Mouse (Mus musculus) thymus, postnatal 10 days (tissue): ENCODE data around the gene P2rx4.
A peak's percentile ranks its signal among the peaks of the same experiment; 100 is the strongest.

Experiments used
- DNase-seq, 2 experiments: peaks; one replicate each; pipeline ENCODE4 v3.0.0; 2021; ENCODE audit warnings: low spot score in 2 of 2

P2rx4 gene

GRCm38 (mm10) chr5:122707276-122708181, at the start of gene P2rx4:
TSS of gene P2rx4 (plus strand) at chr5:122707544.
- DNase-seq, result peak; percentile 80 to 84

GRCm38 (mm10) chr5:122662501-122662900, 44.8 kb upstream of the P2rx4 start:
- no peak for DNase-seq

GRCm38 (mm10) chr5:122665036-122665435, 42.3 kb upstream of the P2rx4 start:
- DNase-seq, result no peak

GRCm38 (mm10) chr5:122668981-122669897, 38.1 kb upstream of the P2rx4 start:
- no peak for DNase-seq

- peak; percentile 20 to 42 for DNase-seq
These were observed 35.7 kb upstream of the P2rx4 start for GRCm38 (mm10) chr5:122671641-122672040.

- DNase-seq, result no peak
These were observed 35.0 kb upstream of the P2rx4 start for GRCm38 (mm10) chr5:122672298-122672697.

GRCm38 (mm10) chr5:122676002-122676401, 31.3 kb upstream of the P2rx4 start:
- DNase-seq, result no peak

GRCm38 (mm10) chr5:122677983-122678382, 29.4 kb upstream of the P2rx4 start:
- no peak for DNase-seq

- no peak for DNase-seq
These were observed 27.5 kb upstream of the P2rx4 start for GRCm38 (mm10) chr5:122679881-122680280.

- DNase-seq, result no peak
These were observed 26.1 kb upstream of the P2rx4 start for GRCm38 (mm10) chr5:122681276-122681675.

GRCm38 (mm10) chr5:122683926-122684325, 23.4 kb upstream of the P2rx4 start:
- no peak for DNase-seq

- no peak for DNase-seq
These were observed 20.0 kb upstream of the P2rx4 start for GRCm38 (mm10) chr5:122687391-122687790.

GRCm38 (mm10) chr5:122689153-122689552, 18.2 kb upstream of the P2rx4 start:
- no peak for DNase-seq

GRCm38 (mm10) chr5:122690486-122690885, 16.9 kb upstream of the P2rx4 start:
- no peak for DNase-seq

- DNase-seq, result no peak
These were observed 13.7 kb upstream of the P2rx4 start for GRCm38 (mm10) chr5:122693431-122694207.

- DNase-seq, result no peak
These were observed 11.8 kb upstream of the P2rx4 start for GRCm38 (mm10) chr5:122695516-122695915.

GRCm38 (mm10) chr5:122698041-122698700, 9.2 kb upstream of the P2rx4 start:
- DNase-seq, result peak in 1 of 2 experiments; percentile 29

- no peak for DNase-seq
These were observed 8.7 kb upstream of the P2rx4 start for GRCm38 (mm10) chr5:122698701-122699060.

- no peak for DNase-seq
These were observed 7.1 kb upstream of the P2rx4 start for GRCm38 (mm10) chr5:122700109-122700836.

- DNase-seq, result no peak
These were observed 6.5 kb upstream of the P2rx4 start for GRCm38 (mm10) chr5:122700837-122701212.
